Mouse (Mus musculus): ENCODE results near the gene Spag7. TPM values are rescaled to one million over a fixed set of nuclear protein-coding genes. Genes with fewer than 3 reads are reported as not detected.

The Spag7 gene
- total RNA-seq, 2 experiments from 2014 or later: 53.5 to 53.8 TPM

- DNase-seq (ENCODE audit: low spot score in 2 of 2): no peak
- intact Hi-C loops (cut with DNase I): loop anchor here (10.0 kb wide), 1 partner anchor 214 kb away; the partner anchor contains the start of gene Arrb2
Observed at GRCm38 (mm10) chr11:70649185-70649734, 20.0 kb downstream of the Spag7 start.

- intact Hi-C loops (cut with DNase I): loop anchor here (10.0 kb wide), 1 partner anchor 214 kb away; the partner anchor contains the start of gene Arrb2
- no peak for DNase-seq (ENCODE audit: low spot score in 2 of 2)
Observed at GRCm38 (mm10) chr11:70648512-70648911, 20.7 kb downstream of the Spag7 start.

GRCm38 (mm10) chr11:70647716-70648420 lies 21.3 kb downstream of the Spag7 start:
- intact Hi-C loops (cut with DNase I): loop anchor here (10.0 kb wide), 1 partner anchor 213 kb away; the partner anchor contains the start of gene Arrb2
- DNase-seq (ENCODE audit: low spot score in 2 of 2): no peak

- DNase-seq (ENCODE audit: low spot score in 2 of 2): peak; percentile 97 to 99
- intact Hi-C loops (cut with DNase I): loop anchor here (10.0 kb wide), 1 partner anchor 212 kb away; the partner anchor contains the start of gene Arrb2
Observed at GRCm38 (mm10) chr11:70646691-70647650, 22.2 kb downstream of the Spag7 start, which contains the start of the genes Rnf167 and Slc25a11. Gene Rnf167, plus strand, starts transcription at chr11:70647235. Gene Slc25a11, minus strand, starts transcription at chr11:70647479.

GRCm38 (mm10) chr11:70646259-70646555 lies 23.0 kb downstream of the Spag7 start:
- DNase-seq (ENCODE audit: low spot score in 2 of 2): no peak
- intact Hi-C loops (cut with DNase I): loop anchor here (10.0 kb wide), 1 partner anchor 211 kb away; the partner anchor contains the start of gene Arrb2

GRCm38 (mm10) chr11:70645461-70646258 lies 23.6 kb downstream of the Spag7 start:
- no peak for DNase-seq (ENCODE audit: low spot score in 2 of 2)
- intact Hi-C loops (cut with DNase I): loop anchor here (10.0 kb wide), 1 partner anchor 211 kb away; the partner anchor contains the start of gene Arrb2

GRCm38 (mm10) chr11:70644564-70645103 lies 24.6 kb downstream of the Spag7 start:
- intact Hi-C loops (cut with DNase I): loop anchor here (10.0 kb wide), 1 partner anchor 210 kb away; the partner anchor contains the start of gene Arrb2
- no peak for DNase-seq (ENCODE audit: low spot score in 2 of 2)

GRCm38 (mm10) chr11:70643051-70643450 lies 26.2 kb downstream of the Spag7 start:
- DNase-seq (ENCODE audit: low spot score in 2 of 2): no peak
- intact Hi-C loops (cut with DNase I): loop anchor here (10.0 kb wide), 1 partner anchor 208 kb away; the partner anchor contains the start of gene Arrb2

- intact Hi-C loops (cut with DNase I): loop anchor here (10.0 kb wide), 1 partner anchor 206 kb away; the partner anchor contains the start of gene Arrb2
- no peak for DNase-seq (ENCODE audit: low spot score in 2 of 2)
Observed at GRCm38 (mm10) chr11:70641241-70641640, 28.0 kb downstream of the Spag7 start.

- DNase-seq (ENCODE audit: low spot score in 2 of 2): no peak
- intact Hi-C loops (cut with DNase I): loop anchor here (10.0 kb wide), 1 partner anchor 205 kb away; the partner anchor contains the start of gene Arrb2
Observed at GRCm38 (mm10) chr11:70639976-70640375, 29.2 kb downstream of the Spag7 start.

GRCm38 (mm10) chr11:70638714-70639278 lies 30.4 kb downstream of the Spag7 start, which contains the start of gene Gp1ba:
Gene Gp1ba, plus strand, starts transcription at chr11:70639122.
- intact Hi-C loops (cut with DNase I): no loop called here
- no peak for DNase-seq (ENCODE audit: low spot score in 2 of 2)

GRCm38 (mm10) chr11:70638293-70638692 lies 30.9 kb downstream of the Spag7 start:
- intact Hi-C loops (cut with DNase I): no loop called here
- DNase-seq (ENCODE audit: low spot score in 2 of 2): no peak

- DNase-seq (ENCODE audit: low spot score in 2 of 2): no peak
- intact Hi-C loops (cut with DNase I): no loop called here
Observed at GRCm38 (mm10) chr11:70637764-70638163, 31.5 kb downstream of the Spag7 start.

- intact Hi-C loops (cut with DNase I): no loop called here
- DNase-seq (ENCODE audit: low spot score in 2 of 2): no peak
Observed at GRCm38 (mm10) chr11:70635601-70636000, 33.6 kb downstream of the Spag7 start.

GRCm38 (mm10) chr11:70630129-70630528 lies 39.1 kb downstream of the Spag7 start:
- intact Hi-C loops (cut with DNase I): loop anchor here (5.0 kb wide), 1 partner anchor 127 kb away; no protein-coding TSS in a partner anchor
- no peak for DNase-seq (ENCODE audit: low spot score in 2 of 2)

- intact Hi-C loops (cut with DNase I): no loop called here
- DNase-seq (ENCODE audit: low spot score in 2 of 2): no peak
Observed at GRCm38 (mm10) chr11:70629557-70629956, 39.7 kb downstream of the Spag7 start.

GRCm38 (mm10) chr11:70628431-70628830 lies 40.8 kb downstream of the Spag7 start:
- intact Hi-C loops (cut with DNase I): no loop called here
- no peak for DNase-seq (ENCODE audit: low spot score in 2 of 2)

- intact Hi-C loops (cut with DNase I): no loop called here
- no peak for DNase-seq (ENCODE audit: low spot score in 2 of 2)
Observed at GRCm38 (mm10) chr11:70626877-70627276, 42.3 kb downstream of the Spag7 start.

Measured in left cerebral cortex, postnatal 14 days (tissue).